Mouse (Mus musculus) bone marrow macrophage, adult 2 months (primary cell): ENCODE data around the gene Rpusd4.

Experiments
- CTCF ChIP-seq: IDR thresholded peaks from 2 replicates; pipeline ENCODE4 v1.5.1; 2012; ENCODE audit warnings: low read depth, mild to moderate bottlenecking, low read length, moderate library complexity
- POLR2A ChIP-seq: IDR thresholded peaks from 2 replicates; pipeline ENCODE4 v1.6.1; 2012; ENCODE audit warnings: mild to moderate bottlenecking, low read depth, low read length, borderline replicate concordance

GRCm38 (mm10) chr9:35310377-35310776 is 42.7 kb downstream of the Rpusd4 start:
- no peak for TF ChIP-seq CTCF
- TF ChIP-seq POLR2A, result no peak
